Mouse (Mus musculus): ENCODE results near the gene Tbc1d4. TPM values are rescaled to one million over a fixed set of nuclear protein-coding genes. Genes with fewer than 3 reads are reported as not detected.

Gene Tbc1d4
- polyA plus RNA-seq, 1 experiment = 25.0 TPM

Other genes starting within 250 kb of the Tbc1d4 start
- gene Commd6, start 31.5 kb upstream of the Tbc1d4 start, polyA plus RNA-seq (2012; ENCODE audit: insufficient read depth, insufficient read length, missing spikeins) = 123 and 160 TPM in 2 replicates
- 67.9 and 83.8 TPM in 2 replicates for gene Uchl3, start 44.8 kb upstream of the Tbc1d4 start, polyA plus RNA-seq (2012; ENCODE audit: insufficient read depth, insufficient read length, missing spikeins)
- gene Gm9922, start 120.6 kb upstream of the Tbc1d4 start, polyA plus RNA-seq (2012; ENCODE audit: insufficient read depth, insufficient read length, missing spikeins) = 5.8 TPM in 1 of 2 replicates, not detected in the other
- 6.6 and 17.4 TPM in 2 replicates for gene Lmo7, start 120.8 kb upstream of the Tbc1d4 start, polyA plus RNA-seq (2012; ENCODE audit: insufficient read depth, insufficient read length, missing spikeins)

Data from brown adipose tissue, adult 24 weeks (tissue).